Mouse (Mus musculus) naive thymus-derived CD4-positive, alpha-beta T cell, adult 2 months (primary cell): ENCODE data around the gene Scnn1a.
"Not testable (repeated sequence)": the region's sequence is repeated elsewhere in the genome, so short reads cannot be mapped to it uniquely, and the experiment has no call there.

Experiments
- DNase-seq: peaks from one replicate; pipeline ENCODE4 v3.0.0-alpha.2; 2011; ENCODE audit warnings: low read depth

The Scnn1a gene

DNA sequence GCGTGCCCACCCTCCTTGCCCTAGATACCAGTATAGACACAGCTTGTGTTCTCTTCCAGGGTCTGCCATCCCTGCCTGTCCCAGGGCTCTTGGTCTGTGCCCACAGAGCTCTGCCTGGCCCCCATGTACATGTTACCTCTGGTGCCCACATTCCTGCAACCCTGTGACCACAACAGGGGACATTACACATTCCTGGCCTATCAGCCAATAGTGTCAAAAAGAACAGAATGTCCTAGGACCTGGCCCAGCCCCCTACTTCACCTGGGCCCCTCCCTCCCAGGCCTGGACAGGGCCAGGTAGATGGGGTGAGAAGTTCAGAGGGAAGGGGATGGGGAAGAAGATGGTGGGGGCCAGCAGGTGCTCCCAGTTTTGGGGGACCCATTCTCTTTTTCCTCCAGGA is at the start of gene Scnn1a:
Scnn1a (plus strand) TSS at position 337 of the 400 bp plus-strand sequence.
- no peak for DNase-seq

DNA sequence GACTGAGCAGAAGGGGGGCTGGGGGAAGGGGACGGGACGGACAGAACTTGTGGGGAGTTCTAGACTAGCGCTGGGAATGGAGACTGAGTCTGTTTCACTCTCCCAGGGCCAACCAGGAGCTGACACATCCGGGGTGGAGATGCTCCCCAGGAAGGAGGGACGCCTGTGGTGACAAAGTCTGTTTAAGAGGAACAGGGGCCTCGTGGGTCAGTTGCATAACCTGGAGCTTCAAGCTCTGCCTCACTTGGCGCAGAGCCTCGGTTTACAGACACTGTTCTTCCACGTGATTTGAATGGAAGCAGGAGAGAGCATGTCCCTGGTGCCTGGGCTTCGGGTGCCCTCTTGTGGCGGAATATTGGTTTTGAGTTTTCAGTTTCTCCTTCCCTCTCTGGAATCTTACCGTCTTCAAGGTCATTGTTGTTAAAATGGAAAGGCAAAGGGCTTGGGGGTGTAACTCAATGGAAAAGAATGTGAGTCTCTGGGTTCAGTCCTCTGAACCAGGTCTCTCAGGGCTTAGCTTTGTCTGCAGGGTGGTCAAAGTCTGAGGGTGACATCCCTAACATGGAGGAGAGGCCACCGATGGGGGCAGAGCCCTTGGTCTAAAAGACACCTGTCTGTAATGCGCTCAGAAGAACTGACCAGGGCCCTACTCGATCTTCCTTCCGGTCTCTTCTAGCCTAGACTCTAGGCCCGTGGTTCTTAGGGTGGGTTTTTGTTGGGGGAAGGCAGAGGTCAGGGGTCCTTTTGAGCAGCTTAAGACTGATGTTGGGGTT is 48.8 kb upstream of the Scnn1a start:
- peak; percentile 93 for DNase-seq

DNA sequence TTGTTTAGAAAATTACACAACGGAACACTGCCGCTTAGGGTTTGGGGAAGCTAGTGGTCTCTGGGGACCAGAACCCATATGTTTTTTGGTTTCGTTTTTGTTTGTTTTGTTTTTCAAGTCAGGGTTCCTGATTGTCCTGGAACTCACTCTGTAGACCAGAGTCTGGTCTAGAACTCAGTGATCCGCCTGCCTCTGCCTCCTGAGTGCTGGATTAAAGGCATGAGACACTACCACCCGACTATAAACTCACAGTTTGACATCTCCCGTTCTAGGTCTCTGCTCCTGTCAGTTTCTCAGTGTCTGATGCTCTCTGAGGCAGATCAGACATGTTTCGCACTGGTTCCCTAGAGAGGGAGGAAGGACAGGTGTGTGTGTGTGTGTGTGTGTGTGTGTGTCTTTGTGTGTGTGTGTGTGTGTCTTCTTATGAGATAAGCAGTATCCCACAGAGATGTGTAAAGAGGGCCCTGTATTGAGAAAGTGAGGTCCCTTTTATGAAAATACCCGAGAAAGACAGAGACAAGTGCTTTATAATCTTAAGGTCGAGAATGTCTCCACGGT is 48.2 kb upstream of the Scnn1a start:
- DNase-seq, result no peak

DNA sequence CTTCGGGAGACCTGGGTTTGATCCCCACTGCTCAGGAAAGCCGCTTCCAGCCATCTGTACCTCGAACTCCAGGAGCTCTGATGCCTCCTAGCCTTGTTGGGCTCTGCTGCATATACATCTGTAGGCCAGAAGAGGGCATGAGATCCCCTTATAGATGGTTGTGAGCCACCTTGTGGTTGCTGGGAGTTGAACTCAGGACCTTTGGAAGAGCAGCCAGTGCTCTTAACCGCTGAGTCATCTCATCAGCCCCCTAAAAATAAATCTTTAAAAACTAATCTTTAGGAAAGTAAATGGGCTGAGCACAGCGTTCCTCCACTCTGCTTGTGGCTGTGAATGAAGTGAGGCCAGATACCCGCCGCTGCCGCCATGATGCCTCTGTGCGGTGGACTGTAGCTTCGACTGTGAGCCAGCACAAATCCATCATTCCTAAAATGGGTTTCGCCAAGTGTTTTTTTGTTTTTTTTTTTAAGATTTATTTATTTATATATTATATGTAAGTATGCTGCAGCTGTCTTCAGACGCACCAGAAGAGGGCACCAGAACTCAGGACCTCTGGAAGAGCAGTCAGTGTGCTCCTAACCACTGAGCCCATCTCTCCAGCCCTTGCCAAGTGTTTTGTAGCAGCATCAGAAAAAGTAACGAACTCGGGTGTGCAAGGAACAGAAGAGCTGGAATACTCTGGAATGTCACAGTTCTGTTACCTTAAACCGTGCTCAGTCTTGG is 45.5 kb upstream of the Scnn1a start:
- peak; percentile 65 for DNase-seq

DNA sequence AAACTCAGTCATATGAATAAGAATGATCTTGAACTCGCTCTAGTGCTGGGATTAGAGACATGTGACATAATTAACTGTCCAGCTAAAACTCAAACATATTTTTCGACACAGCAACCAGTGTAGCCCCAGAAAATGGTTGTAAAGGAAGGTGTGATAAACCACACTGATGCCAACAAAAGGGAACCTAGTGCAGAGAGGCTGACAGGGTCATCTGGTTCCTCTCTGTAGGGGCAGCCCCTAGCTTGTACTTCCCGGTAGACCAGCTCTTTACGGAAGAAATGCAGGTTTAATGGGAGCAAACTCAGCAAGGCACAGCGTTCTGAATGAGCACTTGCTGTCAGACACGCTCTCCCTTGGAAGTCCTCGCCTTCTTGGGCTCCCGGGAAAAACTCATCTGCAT is 40.7 kb upstream of the Scnn1a start:
- DNase-seq, result no peak

DNA sequence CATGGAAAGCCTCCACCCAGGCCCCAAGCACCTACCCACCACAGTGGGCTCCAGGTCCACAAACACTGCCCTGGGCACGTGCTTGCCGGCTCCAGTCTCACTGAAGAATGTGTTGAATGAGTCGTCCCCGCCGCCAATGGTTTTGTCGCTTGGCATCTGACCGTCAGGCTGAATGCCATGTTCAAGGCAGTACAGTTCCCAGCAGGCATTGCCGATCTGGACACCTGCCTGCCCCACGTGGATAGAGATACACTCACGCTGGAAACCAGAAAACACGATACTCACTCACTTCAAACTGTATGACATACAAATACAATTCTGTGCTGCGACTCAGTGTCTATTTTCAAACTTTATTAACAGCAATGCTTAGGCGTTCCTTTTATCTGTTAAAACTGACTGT is 37.7 kb upstream of the Scnn1a start:
- not testable (repeated sequence) for DNase-seq

DNA sequence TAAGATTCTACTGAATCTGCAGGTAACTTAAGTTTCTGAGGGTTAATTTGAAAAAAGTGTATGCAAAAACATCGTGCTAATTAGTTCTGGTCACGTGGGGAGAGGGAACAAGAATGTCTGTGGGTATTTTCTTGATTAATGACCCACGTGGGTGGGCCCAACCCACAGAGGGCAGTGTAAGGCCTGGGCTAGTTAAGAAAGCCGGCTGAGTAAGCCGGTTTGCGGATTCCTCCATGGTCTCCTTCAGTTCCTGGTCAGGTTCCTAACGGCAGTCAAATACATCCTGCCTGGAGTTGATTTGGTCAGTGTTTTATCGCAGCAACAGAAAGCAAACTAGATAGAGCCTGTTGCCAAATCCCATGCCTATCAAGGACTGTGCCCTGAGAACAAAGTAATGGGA is 36.2 kb upstream of the Scnn1a start:
- DNase-seq, result no peak

DNA sequence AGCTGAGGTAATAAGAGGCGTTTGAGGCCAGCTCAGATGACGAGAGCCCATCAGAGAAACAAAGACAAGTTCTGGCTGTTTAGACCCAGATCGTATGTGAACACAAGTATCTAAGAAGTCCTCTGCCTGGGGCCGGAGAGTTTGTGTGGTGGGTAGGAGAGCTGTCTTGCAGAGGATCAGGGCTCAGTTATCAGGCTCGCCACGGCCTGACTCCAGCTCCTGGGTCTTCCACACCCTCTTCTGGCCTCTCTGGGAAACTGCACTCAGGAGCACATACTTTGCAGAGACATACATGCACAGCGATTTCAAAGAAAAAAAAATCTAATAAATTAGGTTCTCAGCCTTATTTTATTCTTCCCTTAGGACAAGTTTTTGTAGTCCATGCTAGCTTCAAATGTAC is 35.7 kb upstream of the Scnn1a start:
- no peak for DNase-seq

DNA sequence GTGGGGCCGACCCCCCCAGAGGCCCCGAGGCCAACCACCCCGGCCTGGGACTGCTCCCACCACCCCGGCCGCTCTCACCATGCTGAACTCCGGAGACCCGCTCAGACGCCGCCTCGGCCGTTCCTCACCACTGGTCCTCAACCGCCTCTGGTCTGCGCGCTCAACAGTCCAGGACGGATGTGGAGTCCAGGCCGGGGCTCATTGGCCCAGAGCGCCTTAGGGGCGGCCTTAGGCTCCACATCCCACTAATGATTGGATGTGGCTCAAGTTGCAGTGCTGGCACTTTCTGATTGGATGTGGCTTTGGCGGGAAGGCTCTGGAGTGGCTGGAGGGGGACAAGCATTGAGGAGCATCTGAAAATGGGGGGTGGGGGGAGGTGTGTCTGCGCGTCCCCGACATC is 34.6 kb upstream of the Scnn1a start, which contains the start of gene Tuba3a:
Tuba3a (minus strand) TSS at position 153 of the 400 bp plus-strand sequence.
- DNase-seq, result no peak

DNA sequence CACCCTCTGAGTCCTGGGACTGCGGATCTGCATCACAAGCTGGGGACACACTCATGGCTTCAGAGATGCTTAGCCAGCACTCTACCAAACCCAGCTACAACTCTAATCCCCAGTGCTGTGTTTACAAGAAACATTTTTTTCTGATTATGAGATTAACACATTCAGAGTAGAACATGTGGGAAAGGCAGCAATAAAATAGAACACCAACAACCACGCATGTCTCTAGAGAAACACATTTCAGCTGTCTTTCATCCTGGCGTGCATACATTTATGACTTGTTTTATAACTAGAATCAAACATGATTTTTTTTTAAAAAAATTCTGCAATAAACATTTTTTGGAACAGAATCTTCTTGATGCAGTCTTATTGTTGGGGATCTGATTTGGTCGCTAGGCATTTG is 33.5 kb upstream of the Scnn1a start:
- DNase-seq, result no peak

DNA sequence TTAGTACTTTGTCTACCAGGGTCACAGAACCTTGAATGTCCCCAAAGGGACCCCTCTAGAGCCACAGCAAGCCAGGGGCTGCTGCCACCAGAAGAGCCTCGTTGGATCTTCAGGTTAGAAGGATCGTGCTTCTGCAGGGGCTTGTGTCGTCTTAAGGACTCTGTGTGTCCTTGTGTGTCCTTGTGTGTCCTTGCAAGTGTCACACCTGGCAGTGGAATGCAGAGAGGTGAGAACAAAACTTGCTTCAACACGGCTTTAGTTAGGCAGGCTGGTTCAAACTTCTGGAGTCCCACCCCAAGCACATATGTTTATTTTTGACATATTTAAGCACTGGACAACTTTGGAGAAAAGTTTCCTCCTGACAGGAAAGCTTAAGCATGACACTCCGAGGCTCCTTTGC is 31.7 kb upstream of the Scnn1a start:
- no peak for DNase-seq

DNA sequence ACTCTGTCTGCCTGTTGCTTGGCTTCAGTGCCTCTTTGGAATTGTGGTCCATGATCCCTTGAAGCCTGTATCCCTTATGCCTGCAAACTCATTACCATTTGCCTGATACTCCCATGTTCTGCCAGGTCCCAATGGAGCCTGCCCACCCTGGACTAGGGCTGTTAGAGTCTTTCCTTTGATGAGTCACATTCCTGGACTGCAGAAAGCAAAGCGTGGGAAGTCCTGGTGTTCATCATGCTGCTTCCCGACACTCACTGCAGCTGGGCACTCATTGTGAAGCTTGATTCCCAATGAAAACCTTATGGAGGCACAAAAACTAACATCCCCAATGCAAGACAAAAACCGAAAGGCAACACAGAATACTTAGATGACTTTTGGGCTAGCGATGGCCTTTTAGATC is 29.1 kb upstream of the Scnn1a start:
- no peak for DNase-seq

DNA sequence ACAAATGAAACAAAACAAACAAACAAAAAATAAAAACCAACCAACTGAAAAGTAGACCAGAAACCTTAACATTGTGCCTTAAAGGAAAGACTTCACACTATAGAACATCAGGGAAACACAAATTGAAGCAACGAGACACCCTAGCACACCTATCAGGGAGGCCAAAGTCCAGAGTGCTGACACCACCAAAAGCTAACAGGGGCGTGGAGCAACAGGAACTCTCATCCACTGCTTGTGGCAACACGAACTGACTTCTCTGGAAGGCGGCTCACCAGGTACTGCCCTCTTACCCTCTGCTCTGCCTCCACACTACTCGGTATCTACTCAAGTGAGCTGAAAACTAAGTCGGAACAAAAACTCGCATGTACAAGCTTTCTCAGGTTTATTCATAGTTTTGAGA is 28.2 kb upstream of the Scnn1a start:
- DNase-seq, result no peak

DNA sequence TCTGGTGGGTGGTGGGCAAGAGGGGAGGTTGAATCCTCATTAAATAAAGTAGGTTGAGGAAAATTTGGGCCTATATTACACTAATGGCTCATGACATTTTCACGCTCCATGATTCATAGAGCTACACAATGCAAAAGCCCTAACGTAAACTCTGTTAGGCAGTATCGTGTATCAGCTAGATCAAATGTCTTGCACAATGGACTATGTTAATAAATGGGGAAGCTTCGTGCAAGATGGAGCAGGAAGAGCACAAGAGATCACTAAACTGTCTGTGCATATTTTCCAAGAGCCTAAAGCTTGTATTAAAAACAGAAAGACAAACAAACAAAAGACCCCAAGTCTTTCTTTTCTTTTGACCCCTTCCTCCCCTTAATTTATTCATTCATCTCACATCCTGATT is 26.4 kb upstream of the Scnn1a start:
- DNase-seq, result no peak

DNA sequence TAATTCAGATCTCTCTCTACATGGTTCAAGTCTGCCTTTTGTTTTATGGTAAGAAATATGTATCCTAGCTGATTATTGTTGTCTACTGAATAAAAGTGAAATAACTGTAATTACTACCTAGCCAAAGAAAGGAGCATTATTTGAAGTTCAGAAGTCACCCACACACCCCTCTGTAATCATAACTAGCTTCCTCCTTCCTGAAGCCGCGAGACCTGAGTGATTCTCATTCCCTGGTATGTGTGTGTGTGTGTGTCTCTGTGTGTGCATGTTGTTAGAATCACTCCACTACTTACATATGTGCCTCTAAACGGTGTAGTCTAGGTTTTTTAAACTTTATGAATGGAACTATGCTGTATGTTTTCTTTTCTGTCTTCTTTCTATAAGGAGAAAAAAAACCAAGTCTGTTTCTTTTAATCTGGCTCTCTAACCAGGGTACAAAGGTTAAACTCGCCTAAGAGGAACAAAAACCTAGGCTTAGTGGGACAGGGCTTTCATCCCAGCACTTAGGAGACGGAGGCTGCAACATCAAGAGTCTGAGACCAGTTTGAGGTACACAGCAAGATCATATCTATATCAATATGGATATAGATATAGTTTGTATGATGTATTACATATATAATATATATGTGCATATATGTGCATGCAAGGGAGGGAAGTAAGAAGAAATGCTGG is 23.2 kb upstream of the Scnn1a start:
- DNase-seq, result no peak

DNA sequence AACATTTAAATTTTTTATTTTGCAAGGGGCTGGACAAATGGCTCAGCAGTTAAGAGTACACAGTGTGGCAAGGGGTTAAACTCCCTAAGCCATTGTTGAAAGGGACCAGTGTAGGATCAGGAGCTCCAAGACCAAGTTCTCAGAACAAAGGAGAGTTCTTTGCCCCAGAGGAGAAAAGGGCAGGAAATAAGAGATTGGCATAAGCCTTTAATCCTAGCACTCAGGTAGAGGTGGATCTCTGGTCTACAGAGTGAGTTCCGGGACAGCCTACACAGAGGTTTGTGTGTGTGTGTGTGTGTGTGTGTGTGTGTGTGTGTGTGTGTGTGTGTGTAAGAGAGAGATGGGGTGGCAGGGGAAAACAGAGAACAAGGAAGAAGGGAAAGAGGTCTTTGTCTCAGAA is 19.5 kb upstream of the Scnn1a start:
- no peak for DNase-seq

DNA sequence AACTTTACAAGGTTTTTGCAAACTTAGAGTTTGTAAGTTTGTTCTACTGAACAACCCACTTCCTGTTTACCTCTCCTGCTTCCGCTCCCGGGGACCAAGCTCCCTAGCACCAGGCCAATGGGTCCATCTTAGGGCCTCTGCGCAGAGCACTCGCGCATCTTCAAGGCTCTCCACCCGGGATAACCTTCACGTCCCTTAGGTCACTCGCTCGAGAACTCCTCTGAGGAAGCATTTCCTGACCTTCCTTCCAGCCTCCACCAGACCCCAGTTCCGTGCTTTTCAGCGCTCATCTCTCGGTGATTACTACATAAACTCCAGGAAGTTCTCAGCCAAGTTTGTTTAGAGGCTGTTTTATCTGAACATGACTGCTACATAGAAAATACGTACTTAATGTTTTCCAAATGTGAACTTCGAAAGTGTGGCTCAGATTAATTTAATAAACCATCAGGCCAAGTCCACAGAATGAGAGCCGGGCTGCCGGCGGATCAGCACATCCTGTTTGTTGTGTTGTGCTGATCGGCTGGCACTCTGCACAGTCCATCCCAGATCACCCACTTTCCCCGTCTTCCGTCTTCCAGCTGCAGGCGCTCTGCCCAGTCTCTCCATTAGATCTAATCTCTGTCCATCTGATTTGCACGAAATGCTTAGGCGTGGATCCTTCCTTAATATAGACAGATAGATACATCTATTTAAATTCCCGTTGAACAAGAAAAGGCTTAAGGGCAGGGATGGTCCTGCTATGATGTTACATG is 18.1 kb upstream of the Scnn1a start:
- DNase-seq, result peak; percentile 46

DNA sequence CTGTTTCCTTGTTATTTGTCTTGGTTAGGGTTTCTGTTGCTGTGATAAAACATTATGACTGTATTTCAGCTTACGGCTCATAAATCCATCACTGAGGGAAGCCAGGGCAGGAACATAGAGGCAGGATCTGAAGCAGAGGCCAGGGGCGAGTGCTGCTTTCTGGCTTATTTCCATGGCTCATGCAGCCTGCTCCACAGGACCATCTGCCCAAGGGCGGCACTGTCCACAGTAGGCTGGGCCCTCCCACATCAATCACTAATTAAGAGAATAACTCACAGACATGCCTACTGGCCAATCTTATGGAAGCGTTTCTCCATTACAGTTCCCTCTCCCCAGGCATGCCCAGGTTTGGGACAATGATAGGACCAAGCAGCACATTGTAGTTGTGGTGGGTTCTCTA is 17.2 kb upstream of the Scnn1a start:
- no peak for DNase-seq

DNA sequence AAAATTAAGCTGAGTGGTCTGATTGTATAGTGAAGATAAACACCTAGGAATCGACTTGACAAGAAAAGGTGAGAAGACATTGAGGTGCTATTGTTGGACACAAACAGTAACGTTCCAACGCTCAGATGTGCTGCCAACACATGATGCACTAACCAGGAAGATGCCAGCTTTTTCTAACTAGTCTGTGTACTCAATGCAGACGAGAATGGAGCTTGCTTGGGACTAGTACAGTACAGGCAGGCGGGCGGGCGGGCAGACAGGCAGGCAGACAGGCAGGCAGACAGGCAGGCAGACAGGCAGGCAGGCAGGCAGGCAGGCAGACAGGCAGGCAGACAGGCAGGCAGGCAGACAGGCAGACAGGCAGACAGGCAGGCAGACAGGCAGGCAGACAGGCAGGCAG is 16.1 kb upstream of the Scnn1a start:
- DNase-seq, result not testable (repeated sequence)

DNA sequence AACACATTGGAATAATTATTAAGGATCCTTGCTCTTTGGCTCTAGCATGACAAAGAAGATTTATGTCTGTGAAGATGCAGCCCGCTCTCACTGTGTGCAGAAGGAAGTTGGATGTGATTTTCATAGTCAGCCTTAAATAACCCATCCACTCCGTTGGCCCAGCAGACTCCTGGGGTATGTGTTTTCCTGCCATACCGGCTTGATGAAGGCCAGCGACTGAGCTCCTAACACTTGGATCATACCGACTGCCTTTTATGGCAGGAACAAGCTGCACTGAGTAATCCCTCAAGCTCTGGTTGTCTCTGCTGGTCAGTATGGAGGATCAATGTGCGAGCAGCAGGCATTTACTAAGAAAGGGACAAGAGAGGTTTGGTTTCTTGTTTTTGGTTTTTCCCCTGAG is 15.0 kb upstream of the Scnn1a start:
- no peak for DNase-seq

DNA sequence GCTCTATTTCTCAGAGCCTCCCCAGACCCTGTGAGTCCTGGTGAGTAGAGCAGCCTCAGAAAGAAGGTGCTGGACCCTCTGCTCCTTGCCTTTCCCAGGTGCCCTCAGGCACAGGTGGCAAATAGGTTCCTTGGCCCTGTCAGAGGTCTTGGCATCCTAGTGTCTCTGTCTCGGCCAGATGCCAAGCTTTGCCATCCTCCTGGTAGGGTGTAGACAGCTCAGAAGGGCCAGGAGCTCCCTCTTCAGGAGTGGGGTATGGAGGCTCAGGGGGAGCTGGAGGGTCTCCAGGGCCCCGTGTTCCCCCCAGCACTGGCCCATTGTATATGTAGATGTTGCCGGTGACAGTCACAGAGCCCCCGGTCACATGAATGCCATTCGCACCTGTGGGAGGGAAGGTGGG is 13.4 kb upstream of the Scnn1a start:
- DNase-seq, result no peak

DNA sequence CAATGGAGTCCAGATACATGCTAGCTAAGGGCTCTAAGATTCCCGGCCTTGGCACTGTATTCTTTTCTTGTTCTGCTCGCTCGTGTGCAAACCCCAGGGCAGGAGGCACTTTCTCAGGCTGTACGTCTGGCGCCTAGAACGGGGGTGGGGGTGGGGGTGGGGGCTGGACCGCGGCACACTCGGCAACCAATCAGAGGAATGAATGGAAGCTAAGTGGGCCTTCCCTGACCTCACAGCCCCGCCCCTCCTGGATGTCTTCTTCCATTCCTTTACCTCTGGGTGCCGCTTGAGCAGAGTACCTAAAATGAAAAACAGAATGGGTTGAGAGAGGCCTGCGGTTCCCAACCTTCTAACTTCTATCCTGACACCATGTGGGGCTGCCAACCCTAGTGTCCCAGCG is 11.5 kb upstream of the Scnn1a start:
- no peak for DNase-seq
